Mouse (Mus musculus) heart, postnatal 36 days (tissue): ENCODE results near the gene Zfp652. TPM values are rescaled to one million over a fixed set of nuclear protein-coding genes. Genes with fewer than 3 reads are reported as not detected.
A peak's percentile ranks its signal among the peaks of the same experiment; 100 is the strongest.

Experiments used
- DNase-seq, 2 experiments: peaks; one replicate each; pipeline ENCODE4 v3.0.0; 2021 to 2022
- intact Hi-C: fragments of 180-260 bp; cut with DNase I; formaldehyde crosslinking; loops from one replicate; pipeline ENCODE4 v1.15.1; 2025
- total RNA-seq, 2 experiments: library from RNA; stranded (reverse); gene quantifications; 2 replicates each; pipeline ENCODE4 v1.2.3; 2021

Zfp652 gene
- total RNA-seq, 2 experiments from 2014 or later: 50.7 to 50.8 TPM

DNA sequence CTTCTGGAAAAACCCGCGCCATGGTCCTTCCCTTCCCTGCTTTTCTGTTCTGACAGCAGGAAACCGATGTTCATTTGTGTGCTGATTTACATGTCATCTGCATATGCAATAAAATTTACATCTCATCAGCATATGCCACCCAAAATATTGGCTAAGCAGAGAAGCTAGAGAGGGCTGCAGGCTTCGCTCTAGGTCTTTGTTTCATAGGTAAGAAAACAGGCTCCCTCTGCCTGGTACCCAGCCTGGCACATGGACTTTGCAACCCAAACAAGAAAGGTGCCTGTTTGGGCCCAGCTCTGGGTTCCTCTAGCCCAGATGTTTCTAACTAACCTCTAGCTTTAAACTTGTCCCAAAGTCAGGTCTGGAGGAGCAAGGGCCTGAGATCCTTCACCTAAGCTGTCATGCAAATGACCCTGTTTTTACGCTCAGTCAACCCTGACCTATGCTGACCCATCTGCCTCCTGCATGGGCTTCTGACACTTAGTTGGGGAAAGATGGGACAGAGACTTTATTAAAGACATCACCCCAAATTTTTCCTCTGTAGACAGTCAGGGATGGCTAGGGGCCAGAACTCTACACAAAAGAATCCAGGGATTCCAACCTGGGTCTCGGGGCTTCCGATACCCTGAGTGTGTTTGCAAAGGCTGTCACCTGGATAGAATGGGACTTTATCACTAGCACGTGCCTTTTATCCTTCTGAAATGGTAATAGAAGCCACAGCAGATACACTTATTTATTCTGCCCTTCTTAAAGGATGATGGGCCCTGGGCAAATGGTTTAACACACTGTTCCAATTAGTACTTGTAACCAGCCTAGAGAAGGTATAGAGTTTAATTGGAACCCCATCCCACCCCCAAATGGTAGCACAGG lies 126.8 kb downstream of the Zfp652 start:
- intact Hi-C loops: no loop called here
- no peak for DNase-seq

DNA sequence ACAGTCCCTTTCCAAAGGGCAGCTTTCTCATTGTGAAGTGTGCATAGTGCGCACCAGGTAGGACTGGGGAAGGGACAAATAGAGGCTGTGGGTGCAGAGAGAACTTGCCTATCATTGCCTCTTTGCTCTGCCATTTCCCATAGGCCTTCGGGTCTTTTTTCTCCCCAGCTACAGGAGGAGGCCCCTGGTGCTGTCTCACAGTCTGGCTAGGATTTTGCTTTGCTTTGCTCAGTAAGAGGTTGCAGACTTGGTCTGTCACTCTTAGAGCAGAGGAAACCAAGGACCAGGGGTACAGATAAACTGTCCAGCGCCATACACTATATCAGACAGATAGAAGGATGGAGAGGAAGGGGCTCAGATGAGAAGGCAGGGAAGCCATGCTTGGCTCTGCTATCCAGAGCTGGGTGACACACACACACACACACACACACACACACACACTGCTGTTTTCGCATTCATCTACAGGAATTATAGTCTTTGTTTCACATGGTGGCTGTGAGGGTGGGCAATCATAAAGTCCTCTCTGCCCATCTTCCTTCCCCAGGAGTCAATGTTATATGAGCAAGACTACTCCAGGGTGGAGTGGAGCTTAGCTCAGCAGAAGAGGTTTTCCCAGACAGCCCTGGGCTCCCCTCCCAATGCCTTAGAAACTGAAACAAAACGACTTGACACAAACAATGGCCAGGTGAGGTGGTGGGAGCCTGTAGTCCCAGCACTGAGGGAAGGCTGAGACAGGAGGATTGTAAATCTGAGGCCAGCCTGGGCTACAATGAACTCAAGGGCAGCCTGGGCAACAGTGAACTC lies 128.4 kb downstream of the Zfp652 start:
- intact Hi-C loops: no loop called here
- DNase-seq: no peak

DNA sequence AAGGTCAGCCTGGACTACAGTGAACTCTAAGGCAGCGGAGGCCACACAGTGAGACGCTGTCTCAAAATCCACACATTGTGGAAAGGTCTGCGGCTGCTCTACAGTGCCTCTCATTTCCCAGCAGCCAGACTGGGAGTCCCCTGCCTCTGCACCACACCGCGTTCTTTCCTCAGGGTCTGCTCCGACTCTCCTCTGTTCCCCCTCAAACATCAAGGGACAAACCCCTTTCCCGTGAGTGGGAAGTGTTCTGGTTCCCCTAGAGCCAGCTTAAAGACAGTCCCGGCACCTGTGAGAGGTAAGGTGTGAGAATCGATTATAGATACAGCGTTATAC lies 129.0 kb downstream of the Zfp652 start:
- no peak for DNase-seq
- intact Hi-C loops: no loop called here

DNA sequence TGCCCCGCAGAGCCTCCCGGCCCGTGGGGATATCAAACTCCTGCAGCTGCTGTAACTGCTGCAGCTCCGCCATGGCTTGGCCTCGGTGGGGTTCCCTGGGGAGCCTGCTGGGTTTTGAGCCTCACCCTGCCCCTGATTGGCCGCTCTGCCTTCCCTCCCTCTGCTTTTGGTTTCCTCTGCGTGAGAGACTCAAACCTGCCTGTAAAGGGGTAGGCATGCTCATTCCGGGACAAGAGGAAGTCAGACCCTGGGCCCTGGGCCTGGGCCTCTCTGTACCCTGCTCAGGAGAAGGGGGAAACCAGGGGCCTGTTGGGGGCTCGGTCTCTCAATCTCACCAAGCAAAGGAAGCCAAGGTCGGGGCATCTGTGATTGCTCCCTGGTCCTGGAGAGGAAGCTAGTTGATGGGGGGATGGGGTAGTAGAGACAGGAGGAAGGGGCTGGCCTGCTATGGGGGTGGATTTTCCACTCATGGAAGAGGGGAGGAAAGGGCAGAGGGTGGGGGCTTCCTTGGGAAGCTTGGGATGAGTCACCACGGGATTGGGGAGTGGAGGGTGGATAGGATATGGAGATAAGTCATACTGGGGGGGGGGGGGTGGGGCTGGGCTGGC lies 129.7 kb downstream of the Zfp652 start, which contains the start of gene Abi3:
Abi3 (minus strand) TSS at position 403 of the 608 bp plus-strand sequence.
- intact Hi-C loops: no loop called here
- DNase-seq: peak; percentile 63 to 70

DNA sequence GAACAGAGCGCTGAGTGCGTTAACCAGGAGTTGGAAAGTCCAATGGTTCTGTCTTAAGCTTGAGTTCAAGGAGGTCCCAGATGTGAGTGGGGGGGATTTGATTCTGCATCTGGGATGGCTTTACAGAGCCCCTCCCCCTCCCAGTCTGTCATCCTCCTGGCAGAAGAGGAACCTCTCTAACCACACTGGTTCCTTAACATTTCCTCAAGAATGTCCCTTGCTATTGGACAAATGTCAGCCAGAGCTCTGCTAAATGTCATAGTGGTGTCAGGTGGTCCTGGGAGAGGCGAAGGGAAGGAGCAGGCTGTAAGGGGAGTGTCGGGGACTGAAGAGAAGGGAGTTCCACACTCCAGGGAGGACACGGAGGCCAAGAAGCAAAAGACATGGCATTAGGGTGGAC lies 130.5 kb downstream of the Zfp652 start:
- intact Hi-C loops: no loop called here
- no peak for DNase-seq

DNA sequence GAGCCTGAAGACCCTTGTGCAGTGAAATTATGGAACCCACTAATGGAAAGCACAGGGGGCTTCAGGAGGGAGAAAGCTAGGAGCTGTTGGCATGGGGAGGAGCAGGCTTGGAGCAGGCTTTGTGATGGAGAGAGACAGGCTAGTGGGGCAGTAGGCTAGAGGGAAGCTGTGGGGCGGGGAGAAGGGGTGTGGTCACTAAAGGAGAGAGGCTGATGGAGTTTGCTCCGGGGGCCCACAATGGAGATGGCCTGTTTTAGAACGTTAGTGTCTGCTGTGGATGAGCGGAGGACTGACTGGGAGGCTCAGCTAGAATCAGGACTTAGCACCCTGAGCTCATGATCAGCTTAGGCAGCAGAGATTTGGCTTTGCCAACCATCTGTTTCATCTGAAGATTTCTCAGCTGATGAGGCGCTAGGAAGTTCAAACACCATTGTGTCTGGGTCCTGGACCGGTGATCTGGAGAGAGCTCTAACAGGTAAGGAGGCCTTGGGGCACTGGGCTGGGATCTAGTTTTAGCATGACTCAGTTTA lies 131.0 kb downstream of the Zfp652 start:
- DNase-seq: no peak
- intact Hi-C loops: no loop called here

DNA sequence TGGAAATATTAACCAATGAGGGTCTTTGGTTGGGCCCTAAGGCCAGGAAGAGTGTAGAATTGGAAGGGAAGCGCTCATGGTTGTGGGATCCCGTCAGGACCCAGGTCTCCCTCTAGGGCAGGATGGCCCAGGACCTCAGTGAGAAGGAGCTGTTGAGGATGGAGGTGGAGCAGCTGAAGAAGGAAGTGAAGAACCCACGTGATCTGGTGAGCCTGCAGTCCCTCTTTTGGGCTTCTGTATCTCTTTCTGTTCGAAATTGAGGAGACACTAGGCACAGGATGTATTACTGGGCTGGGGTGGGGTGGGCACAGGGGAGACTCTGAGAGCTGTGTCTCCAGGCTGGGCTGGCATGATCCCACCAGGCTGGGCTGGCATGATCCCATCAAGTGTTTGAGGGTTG lies 132.5 kb downstream of the Zfp652 start:
- intact Hi-C loops: no loop called here
- DNase-seq: no peak

DNA sequence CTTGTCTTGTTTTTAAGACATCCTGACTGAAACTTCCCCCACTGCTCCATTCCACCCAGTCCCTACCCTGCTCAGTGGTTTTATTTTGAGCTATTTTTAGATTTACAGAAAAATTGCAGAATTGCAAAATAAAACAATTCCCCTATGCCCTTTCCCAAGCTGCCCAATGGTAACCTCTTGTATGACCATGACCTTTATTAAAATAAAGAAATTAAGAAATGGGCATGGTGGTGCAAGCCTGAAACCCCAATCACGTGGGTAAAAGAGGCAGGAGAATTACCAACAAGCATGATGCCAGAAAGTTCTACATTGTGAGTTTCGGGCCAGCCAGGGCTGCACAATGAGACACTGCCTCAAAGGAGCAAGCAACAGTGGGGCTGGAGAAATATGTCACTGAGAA lies 138.4 kb downstream of the Zfp652 start:
- DNase-seq: no peak
- intact Hi-C loops: loop anchor here (5.0 kb wide), 1 partner anchor 164 kb away; no protein-coding TSS in a partner anchor

DNA sequence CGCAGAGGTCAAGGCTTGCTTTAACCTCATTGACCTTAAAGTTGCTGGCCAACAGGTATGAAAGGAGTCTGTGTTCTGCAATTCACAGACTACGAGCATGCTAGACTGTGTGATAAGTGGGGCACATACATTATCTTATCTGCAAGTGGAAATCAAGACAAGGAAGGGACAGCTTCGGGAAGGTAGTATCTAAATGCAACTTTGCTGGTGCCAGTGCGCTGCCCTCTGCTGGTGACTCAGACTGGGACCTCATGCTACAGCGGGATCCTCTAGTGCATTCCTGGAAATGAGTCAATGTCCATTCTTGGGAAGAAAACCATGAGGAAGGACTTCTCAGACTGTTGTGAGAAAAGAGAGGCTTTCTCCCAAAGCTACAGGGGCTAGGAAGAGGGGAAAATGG lies 141.2 kb downstream of the Zfp652 start:
- DNase-seq: peak; percentile 70 to 81
- intact Hi-C loops: loop anchor here (1.0 to 5.0 kb wide), 3 partner anchors 26 to 166 kb away; no protein-coding TSS in a partner anchor

DNA sequence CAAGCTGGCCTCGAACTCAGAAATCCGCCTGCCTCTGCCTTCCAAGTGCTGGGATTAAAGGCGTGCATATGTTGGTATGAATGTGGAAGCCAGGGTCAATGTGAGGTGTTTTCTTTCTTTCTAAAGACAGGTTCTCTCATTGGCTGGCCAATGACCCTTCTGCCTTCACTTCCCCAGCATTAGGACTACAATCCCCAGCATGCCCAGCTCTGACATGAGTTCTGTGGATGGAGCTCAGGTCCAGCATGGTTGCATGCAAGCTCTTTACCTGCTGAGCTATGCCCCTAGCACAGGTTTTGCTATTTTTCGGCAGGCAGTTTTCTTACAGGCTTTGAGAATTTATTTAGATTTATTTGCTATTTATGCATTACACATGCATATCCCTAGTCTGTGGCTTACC lies 144.8 kb downstream of the Zfp652 start:
- no peak for DNase-seq
- intact Hi-C loops: no loop called here

DNA sequence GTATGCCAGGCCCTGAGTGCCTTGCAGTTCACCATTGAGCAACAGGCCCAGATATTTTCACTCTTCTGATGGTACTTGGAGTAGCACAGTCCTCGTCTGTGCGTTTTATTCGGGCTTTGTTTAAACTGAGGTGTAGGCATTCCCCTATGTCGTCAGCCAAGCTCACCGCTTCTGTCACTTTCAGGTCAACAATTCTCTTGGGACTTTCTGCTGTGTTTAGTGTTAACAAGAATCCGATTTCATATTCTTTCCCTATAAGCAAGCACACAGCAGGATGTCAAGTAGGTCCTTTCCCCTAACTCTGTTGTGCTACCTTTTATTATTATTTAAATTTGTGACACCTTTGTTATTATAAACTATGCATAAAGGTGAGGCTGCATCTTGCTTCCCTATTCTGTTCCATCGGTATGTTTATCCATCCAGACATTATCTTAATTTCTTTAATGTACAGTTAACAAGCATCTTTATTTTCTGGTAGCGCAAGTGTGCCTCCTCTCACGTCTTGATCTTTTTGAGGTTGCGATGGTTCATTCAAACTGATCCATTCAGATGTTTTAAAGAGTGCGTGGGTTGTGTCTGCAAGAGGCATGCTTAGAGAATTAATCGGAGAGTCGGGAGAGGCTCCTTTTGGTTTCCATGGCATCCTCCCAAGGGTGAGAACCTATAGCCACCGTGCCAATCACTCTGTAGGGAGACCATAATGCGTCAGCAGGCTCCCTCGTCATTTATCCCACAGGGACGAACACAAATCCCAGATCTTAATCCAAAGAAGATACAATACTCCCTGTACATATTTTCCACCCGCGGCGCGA lies 145.4 kb downstream of the Zfp652 start:
- intact Hi-C loops: no loop called here
- no peak for DNase-seq

DNA sequence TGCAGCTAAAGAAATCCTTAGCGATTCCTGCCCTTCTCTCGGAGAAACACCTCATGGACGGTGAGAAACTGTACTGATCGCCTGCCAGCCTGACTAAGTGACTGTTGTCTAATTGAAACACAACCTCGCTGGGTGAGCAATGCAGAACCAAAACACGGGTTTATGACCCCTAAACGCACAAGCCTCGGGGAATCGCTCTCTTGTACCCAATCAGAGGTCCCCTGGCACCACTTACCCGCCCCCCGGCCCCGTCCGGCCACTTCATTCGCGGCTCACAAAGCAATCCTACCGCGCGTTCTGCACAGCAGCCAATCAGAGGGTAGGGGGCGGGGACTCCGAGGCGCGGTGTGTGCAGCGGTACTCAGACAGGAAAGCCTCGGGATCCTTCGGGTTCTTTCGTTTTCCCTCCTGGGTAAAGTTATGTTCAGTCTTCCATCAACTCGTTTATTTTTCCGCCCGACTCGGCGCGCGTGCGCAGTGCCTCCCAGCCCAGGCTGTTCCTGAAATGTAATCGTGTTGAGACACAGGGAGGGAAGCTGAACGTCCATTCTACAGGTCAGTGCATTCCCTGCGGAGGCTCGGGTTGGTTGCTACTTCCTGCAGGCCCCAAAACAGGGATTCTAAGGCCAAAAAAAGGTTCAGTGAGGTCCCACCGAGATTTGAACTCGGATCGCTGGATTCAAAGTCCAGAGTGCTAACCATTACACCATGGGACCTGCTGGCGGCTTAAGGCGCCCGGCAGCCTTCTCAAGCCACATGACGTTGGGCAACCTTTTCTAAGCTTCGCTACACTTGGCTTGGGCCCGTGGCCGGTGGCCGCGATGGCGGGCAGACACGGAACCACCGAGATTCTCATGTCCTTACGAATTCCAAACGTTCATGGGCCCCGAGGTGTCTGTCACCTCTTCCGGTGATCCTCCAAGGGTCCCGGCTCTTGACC lies 146.3 kb downstream of the Zfp652 start:
- DNase-seq: peak; percentile 97 to 98
- intact Hi-C loops: no loop called here

DNA sequence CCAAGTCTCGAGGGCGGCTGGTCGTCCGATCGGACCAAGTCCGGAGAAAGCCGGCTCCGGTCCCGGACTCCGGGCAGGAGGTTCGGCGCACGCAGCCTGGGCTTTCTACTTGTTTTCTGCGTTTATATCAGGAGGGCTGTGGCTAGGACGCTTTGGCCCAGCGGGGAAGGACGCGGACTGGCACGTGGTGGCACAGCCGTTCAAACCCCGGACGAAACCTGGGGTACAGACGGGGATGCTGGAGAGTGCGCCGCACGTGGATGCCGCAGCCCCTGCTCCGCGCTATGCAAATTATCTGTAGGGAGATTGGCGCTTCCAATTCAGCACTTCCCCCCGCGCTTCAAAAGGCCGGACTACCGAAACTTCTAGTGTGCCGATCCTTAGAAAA lies 147.0 kb downstream of the Zfp652 start:
- intact Hi-C loops: no loop called here

DNA sequence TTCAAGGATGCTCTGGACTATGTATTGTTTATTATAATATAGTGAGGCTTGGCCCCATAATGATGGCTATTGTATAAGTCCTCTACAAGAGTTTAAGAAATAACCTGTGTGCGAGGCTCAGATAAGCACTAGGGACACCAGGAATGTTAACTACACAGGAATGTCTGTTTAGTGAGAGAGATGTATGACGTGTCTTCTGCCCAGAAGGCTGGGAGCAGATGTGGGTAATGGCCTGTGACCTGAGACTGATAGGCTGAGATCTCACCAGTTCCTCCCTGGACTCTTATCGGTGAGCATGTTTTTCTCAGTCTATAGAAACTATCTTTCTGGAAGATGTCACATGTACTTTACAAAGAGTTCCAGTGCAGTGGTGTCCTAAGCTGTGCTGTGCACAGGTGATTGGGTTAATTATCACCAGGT lies 147.6 kb downstream of the Zfp652 start:
- intact Hi-C loops: no loop called here
- no peak for DNase-seq

More for the DNA sequence above, 147.0 kb downstream of the Zfp652 start:
- no peak for DNase-seq

DNA sequence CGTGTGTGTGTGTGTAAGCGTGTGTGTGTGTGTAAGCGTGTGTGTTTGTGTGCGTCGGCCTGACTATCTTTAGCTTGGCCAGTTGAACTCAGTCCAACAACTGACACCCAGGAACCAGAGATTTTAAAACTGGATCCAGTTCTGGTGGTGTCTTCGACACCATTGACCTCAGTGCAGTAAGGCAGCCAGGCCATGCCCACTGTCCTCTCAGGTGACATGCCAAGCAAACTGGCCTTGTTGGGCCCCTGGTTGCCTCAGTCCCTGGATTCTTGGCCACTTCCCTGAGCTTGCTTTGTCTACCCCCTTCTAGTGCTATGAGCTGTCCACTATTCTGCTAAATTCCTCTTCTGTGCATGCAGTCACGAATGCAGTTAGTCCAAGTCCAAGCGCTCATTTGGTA lies 148.9 kb downstream of the Zfp652 start:
- DNase-seq: no peak
- intact Hi-C loops: no loop called here

DNA sequence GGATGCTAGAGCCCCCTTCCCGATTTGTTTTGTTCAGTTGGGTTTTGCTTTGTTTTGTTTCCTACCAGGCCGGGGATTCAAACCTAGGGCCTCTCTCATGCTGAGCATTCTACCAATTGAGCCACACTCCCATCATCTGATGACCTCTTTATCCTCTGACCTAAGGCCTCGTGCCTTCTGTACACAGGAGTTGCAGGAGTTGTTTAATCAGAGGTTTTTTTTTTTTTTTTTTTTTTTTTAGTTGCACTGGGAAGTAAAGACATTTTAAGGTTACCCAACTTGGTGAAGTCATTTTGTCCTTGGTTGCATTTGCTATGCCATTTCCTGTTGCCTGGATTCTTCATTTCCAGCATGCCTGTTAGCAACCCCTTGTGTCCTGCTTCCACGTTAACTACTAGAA lies 157.0 kb downstream of the Zfp652 start:
- no peak for DNase-seq
- intact Hi-C loops: no loop called here

DNA sequence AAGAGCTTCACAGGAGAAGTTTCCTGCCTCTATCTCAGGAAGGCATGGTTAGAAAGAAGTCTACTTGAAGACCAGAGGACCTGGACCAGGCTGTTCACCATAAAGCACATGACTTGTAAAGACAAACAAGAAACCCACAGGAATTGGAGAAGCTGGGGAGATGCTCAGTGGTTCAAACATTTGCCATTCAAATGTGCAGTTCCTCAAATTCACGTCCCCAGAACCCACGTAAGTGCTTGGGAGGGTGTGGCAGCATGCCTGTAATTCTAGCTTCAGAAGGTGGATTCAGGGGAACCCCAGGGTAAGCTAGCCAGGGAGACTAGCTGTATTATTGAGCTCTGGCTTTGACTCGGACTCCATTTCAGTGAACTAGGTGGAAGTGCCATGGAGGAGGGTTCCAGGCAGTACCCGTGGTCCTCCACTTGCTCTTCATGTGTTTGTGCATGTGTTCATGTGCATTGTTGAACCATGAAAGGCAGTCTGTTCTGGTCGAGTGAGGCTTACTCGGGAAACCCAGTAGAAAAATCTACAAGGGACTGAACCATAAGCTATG lies 157.5 kb downstream of the Zfp652 start:
- DNase-seq: no peak
- intact Hi-C loops: loop anchor here (5.0 kb wide), 1 partner anchor 107 kb away; no protein-coding TSS in a partner anchor

DNA sequence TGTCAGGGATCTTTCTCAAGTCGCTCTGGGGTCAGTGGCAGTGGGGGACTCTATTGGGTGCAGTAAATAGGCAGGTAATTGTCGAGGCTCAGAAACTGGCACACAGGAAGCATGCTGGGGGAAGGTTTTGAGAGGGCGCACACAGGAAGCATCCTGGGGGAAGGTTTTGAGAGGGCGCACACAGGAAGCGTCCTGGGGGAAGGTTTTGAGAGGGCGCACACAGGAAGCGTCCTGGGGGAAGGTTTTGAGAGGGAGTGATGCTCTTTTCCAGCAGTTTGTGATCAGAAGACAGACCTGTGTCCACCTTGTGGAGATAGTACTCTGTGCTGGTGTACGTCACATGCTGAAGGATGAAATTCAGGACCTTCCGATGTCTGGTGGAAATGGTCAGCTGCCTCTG lies 163.3 kb downstream of the Zfp652 start:
- intact Hi-C loops: loop anchor here (5.0 kb wide), 2 partner anchors 216 to 251 kb away; no protein-coding TSS in a partner anchor
- no peak for DNase-seq

DNA sequence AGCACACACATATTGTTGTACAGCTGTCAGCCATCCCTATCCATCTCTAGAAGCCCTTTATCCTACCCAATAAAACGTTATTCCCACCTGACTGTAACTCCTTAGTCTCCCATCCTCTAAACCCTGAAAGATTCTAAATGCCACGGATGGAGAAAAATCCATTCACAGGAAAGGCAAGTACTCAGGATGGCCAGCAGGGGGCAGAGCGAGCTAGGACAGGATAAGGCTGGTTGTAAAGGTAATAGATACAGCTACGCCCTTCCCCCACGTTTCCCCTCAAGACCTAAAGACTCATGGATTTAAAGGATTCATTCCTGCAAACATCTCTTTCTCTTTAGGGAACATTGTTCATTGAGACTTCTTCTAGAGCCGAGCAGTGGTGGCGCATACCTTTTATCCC lies 163.8 kb downstream of the Zfp652 start:
- intact Hi-C loops: loop anchor here (5.0 kb wide), 2 partner anchors 216 to 251 kb away; no protein-coding TSS in a partner anchor
- peak; percentile 40 to 71 for DNase-seq
